Mouse (Mus musculus): ENCODE data around the gene Qk.

The Qk gene

GRCm38 (mm10) chr17:10251252-10251958, 68.2 kb downstream of the Qk start:
- DNase-seq (ENCODE audit: low spot score in 2 of 2) = no peak

- no peak for DNase-seq (ENCODE audit: low spot score in 2 of 2)
Observed at GRCm38 (mm10) chr17:10240081-10240480, 79.6 kb downstream of the Qk start.

- no peak for DNase-seq (ENCODE audit: low spot score in 2 of 2)
Observed at GRCm38 (mm10) chr17:10236595-10236994, 83.1 kb downstream of the Qk start.

- no peak for DNase-seq (ENCODE audit: low spot score in 2 of 2)
Observed at GRCm38 (mm10) chr17:10232406-10232805, 87.2 kb downstream of the Qk start.

- no peak for DNase-seq (ENCODE audit: low spot score in 2 of 2)
Observed at GRCm38 (mm10) chr17:10227798-10228538, 91.7 kb downstream of the Qk start.

GRCm38 (mm10) chr17:10216164-10216563, 103.5 kb downstream of the Qk start:
- DNase-seq (ENCODE audit: low spot score in 2 of 2) = no peak

GRCm38 (mm10) chr17:10209154-10209777, 110.4 kb downstream of the Qk start:
- DNase-seq (ENCODE audit: low spot score in 2 of 2) = no peak

- no peak for DNase-seq (ENCODE audit: low spot score in 2 of 2)
Observed at GRCm38 (mm10) chr17:10198662-10199061, 121.0 kb downstream of the Qk start.

- no peak for DNase-seq (ENCODE audit: low spot score in 2 of 2)
Observed at GRCm38 (mm10) chr17:10198231-10198630, 121.4 kb downstream of the Qk start.

GRCm38 (mm10) chr17:10195703-10196102, 124.0 kb downstream of the Qk start:
- DNase-seq (ENCODE audit: low spot score in 2 of 2) = no peak

- no peak for DNase-seq (ENCODE audit: low spot score in 2 of 2)
Observed at GRCm38 (mm10) chr17:10190857-10191256, 128.8 kb downstream of the Qk start.

GRCm38 (mm10) chr17:10188481-10188880, 131.2 kb downstream of the Qk start:
- no peak for DNase-seq (ENCODE audit: low spot score in 2 of 2)

GRCm38 (mm10) chr17:10187431-10188020, 132.1 kb downstream of the Qk start:
- no peak for DNase-seq (ENCODE audit: low spot score in 2 of 2)

GRCm38 (mm10) chr17:10181761-10182160, 137.9 kb downstream of the Qk start:
- no peak for DNase-seq (ENCODE audit: low spot score in 2 of 2)

- no peak for DNase-seq (ENCODE audit: low spot score in 2 of 2)
Observed at GRCm38 (mm10) chr17:10177096-10177495, 142.6 kb downstream of the Qk start.

- DNase-seq (ENCODE audit: low spot score in 2 of 2) = no peak
Observed at GRCm38 (mm10) chr17:10161258-10161657, 158.4 kb downstream of the Qk start.

GRCm38 (mm10) chr17:10160415-10160814, 159.2 kb downstream of the Qk start:
- no peak for DNase-seq (ENCODE audit: low spot score in 2 of 2)

- DNase-seq (ENCODE audit: low spot score in 2 of 2) = no peak
Observed at GRCm38 (mm10) chr17:10152808-10153413, 166.7 kb downstream of the Qk start.

Measured in frontal cortex, postnatal 10 days (tissue).